Mouse (Mus musculus): ENCODE data around the gene Cenpo. TPM values are rescaled to one million over a fixed set of nuclear protein-coding genes. Genes with fewer than 3 reads are reported as not detected.

The Cenpo gene
- 2.3 and 5.3 TPM in 2 replicates for polyA plus RNA-seq (2012; ENCODE audit: low replicate concordance)

DNA sequence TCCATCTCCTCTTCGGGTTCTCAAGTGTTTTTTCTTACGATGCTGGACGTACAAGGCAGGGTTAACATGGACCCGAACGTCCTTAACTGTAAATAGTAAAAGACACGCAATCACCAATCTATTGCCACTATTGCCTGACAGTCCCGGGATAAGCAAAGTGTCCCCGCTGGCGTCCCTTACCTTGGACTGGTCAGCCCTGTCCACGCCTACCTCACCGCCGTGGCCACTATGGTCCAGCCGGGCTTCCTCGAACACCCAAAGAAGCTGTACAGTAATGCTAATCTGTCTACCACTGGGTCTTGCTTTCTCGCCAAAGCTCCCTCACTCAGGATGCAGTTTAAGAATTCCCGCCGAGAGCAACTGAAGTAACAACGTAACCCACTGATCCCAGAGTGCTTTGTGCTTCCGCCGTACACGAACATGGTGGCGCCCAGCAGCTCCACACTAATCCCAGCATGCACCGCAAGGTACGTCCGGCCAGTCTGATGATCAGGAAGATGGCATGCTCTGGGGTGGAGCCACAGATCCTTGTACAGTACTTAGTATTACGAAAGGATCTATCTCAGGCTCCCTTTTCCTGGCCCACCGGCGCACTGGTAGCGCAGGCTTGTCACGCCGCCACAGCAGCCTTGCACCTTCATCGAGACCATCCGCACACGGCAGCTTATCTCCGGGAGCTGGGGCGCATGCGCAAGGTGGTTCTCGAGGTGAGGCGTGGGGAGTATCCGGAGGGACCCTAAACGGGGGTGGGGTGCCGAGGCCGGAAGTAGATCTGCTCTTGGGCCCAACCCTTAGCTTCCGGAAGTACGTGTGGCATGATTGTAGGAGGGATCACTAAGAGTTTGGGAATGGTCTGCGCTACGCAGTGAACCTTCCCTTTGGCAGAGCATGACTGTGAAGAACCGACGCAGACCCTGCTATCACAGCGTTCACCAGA, at the start of gene Cenpo, which contains the start of gene Ptrhd1:
Cenpo (minus strand) TSS at position 723 of the 937 bp plus-strand sequence.
Ptrhd1 (plus strand) TSS at position 456 of the 937 bp plus-strand sequence.

Other genes starting within 250 kb of the Cenpo start
- gene Efr3b, start 195.4 kb downstream of the Cenpo start, polyA plus RNA-seq (2012; ENCODE audit: low replicate concordance) = 0.07 TPM in 1 of 2 replicates, not detected in the other
- 9.0 and 10.2 TPM in 2 replicates for gene Dnajc27, start 151.7 kb downstream of the Cenpo start, polyA plus RNA-seq (2012; ENCODE audit: low replicate concordance)
- 2.4 and 3.7 TPM in 2 replicates for gene Adcy3, start 101.2 kb downstream of the Cenpo start, polyA plus RNA-seq (2012; ENCODE audit: low replicate concordance)
- 0.93 and 1.5 TPM in 2 replicates for gene Ptrhd1, start 267 bp downstream of the Cenpo start, polyA plus RNA-seq (2012; ENCODE audit: low replicate concordance)
- gene Ncoa1, start 242.9 kb upstream of the Cenpo start, polyA plus RNA-seq (2012; ENCODE audit: low replicate concordance) = 2.5 and 3.0 TPM in 2 replicates